Mouse (Mus musculus) lung, postnatal 0 days (tissue): ENCODE data around the gene Olfr721-ps1. TPM values are rescaled to one million over a fixed set of nuclear protein-coding genes. Genes with fewer than 3 reads are reported as not detected.

Experiments
- ATAC-seq: fragments of 200-750 bp; cut with Nextera tagmentation; 2 replicates; pipeline ENCODE4 v1.8.0; 2017; ENCODE audit warnings: moderate library complexity
- DNase-seq: peaks from one replicate; pipeline ENCODE4 v3.0.0-alpha.2; 2016; ENCODE audit warnings: low spot score
- H3K27ac ChIP-seq: fragments of 300-500 bp; sonication (generic); 2 replicates; pipeline ENCODE4 v1.5.1; 2014; ENCODE audit warnings: antibody characterized with exemption, mild to moderate bottlenecking, low read length, mixed read lengths
- H3K27me3 ChIP-seq: fragments of 300-500 bp; sonication (generic); replicated peaks from 2 replicates; pipeline ENCODE4 v1.6.1; 2014; ENCODE audit warnings: low read length, mixed read lengths; ENCODE audit not compliant: insufficient read depth
- H3K36me3 ChIP-seq: fragments of 300-500 bp; sonication (generic); 2 replicates; pipeline ENCODE4 v1.6.1; 2014; ENCODE audit warnings: low read length, mixed read lengths; ENCODE audit not compliant: insufficient read depth
- H3K4me1 ChIP-seq: fragments of 300-500 bp; sonication (generic); 2 replicates; pipeline ENCODE4 v1.6.1; 2014; ENCODE audit warnings: antibody characterized with exemption, low read depth, low read length, mixed read lengths; ENCODE audit not compliant: insufficient read depth
- H3K4me2 ChIP-seq: fragments of 300-500 bp; sonication (generic); replicated peaks from 2 replicates; pipeline ENCODE4 v1.6.1; 2014; ENCODE audit warnings: low read depth, mild to moderate bottlenecking, low read length, moderate library complexity, mixed read lengths
- H3K4me3 ChIP-seq: fragments of 300-500 bp; sonication (generic); 2 replicates; pipeline ENCODE4 v1.5.1; 2014; ENCODE audit warnings: low read depth, low read length
- H3K9ac ChIP-seq: fragments of 300-500 bp; sonication (generic); replicated peaks from 2 replicates; pipeline ENCODE4 v1.6.1; 2014; ENCODE audit warnings: low read depth, mild to moderate bottlenecking
- H3K9me3 ChIP-seq: fragments of 300-500 bp; sonication (generic); 2 replicates; pipeline ENCODE4 v1.6.1; 2016; ENCODE audit warnings: low read length, mixed read lengths
- CTCF ChIP-seq: IDR thresholded peaks from 2 replicates; pipeline ENCODE4 v1.5.1; 2016; ENCODE audit warnings: antibody characterized with exemption, mild to moderate bottlenecking
- EP300 ChIP-seq: IDR thresholded peaks from 2 replicates; pipeline ENCODE4 v1.6.1; 2016; ENCODE audit warnings: antibody characterized with exemption, mild to moderate bottlenecking, control low read depth
- WGBS: fragments of 180-500 bp; shearing (Covaris S2); extraction: QIAGEN DNeasy Blood & Tissue Kit; methylation state at CpG from one replicate; pipeline ENCODE4 v1.1.7; 2014; 5-methylcytosine and 5-hydroxymethylcytosine counted together
- polyA plus RNA-seq: library from polyadenylated mRNA; unstranded; fragments of >200 nt; fragmentation: Nextera tagmentation; extraction: Ambion mirVana; gene quantifications from 2 replicates; pipeline ENCODE4 v1.2.1, GENCODE M21; 2015

The Olfr721-ps1 gene
- not detected in 2 replicates for polyA plus RNA-seq

DNA sequence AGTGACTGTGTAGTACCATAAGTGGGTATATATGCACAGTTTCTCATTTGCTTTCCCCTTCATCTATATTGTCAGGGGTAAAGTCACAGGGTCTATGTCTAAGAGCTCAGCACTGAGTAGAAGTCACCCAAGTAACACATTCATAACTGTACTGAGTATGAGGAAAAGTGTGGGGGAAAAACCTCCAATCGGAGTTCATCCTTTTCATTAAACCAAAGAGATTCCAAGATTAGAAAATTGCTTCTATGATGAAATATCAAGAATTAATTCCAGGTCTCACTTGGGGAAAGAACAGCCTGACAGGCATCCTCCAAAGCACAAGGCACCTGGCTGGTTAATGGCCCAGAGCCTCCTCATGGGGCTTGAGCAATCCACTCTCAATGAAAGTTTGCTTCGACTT, at the start of gene Olfr721-ps1:
TSS of gene Olfr721-ps1 (plus strand) at position 301 of the 400 bp plus-strand sequence.
- H3K4me2 ChIP-seq, result no peak within 1 kb of the TSS
- H3K4me1 ChIP-seq, result no peaks in the 10 kb centered on the region
- no peak for ATAC-seq
- no peaks in the 10 kb centered on the region for H3K27me3 ChIP-seq
- H3K9me3 ChIP-seq, result no peaks in the 10 kb centered on the region
- 73% methylated on average over 2 of the region's 2 CpGs for WGBS
- H3K36me3 ChIP-seq, result no peaks in the 10 kb centered on the region
- no peak within 1 kb of the TSS for H3K27ac ChIP-seq
- no peak within 1 kb of the TSS for H3K4me3 ChIP-seq
- no peak for DNase-seq
- H3K9ac ChIP-seq, result no peak within 1 kb of the TSS
- TF ChIP-seq CTCF, result no peak
- TF ChIP-seq EP300, result no peak

DNA sequence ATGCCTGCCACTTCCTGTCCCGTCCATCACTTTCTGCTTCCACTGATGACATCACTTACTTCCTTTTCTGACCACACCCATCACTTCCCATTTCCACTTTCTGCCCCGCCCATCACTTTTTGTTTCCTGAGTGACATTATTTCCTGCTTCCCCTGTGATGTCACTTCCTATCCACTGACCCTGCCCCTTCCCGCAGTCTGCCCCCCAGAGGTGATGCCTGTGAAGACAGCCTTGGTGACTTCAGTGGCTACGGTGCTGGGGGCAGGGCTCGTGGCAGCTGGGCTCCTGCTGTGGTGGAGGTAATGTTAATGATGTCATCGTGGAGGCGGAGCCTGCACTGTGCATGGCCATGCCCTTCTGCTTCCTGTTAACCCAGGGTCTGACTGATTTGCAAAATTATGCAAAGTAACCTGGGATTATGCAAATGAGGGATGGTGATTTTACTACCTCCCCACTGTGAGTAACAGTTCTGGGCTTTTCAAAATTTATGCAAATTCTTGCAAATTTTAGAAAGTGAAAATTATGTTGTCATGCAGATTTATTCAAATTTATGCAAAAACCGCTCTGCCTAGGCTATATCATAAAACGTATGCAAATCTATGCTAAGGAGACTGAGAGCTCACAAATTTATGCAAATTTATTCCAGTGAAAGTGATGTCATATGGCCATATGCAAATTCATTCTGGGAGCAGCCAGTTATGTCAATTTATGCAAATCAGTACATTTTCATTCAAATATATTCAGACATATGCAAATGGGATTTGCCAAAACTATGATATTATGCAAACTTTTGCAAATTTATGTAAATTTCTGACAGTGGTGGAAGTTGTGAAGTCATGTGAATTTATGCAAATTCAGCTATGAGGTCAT, 49.1 kb upstream of the Olfr721-ps1 start:
- Histone ChIP-seq H3K4me1 (no peaks in the 10 kb centered on the region), H3K27ac (no peak overlapping the region), H3K27me3 (no peaks in the 10 kb centered on the region), H3K9me3 (peaks cover 40% of the 10 kb centered on the region), H3K9ac (no peak overlapping the region), H3K36me3 (no peaks in the 10 kb centered on the region), H3K4me3 (no peak overlapping the region), H3K4me2 (no peak overlapping the region)
- TF ChIP-seq CTCF, result no peak
- ATAC-seq (no peak), DNase-seq (no peak)
- WGBS, result 96% methylated on average over 9 of the region's 9 CpGs

DNA sequence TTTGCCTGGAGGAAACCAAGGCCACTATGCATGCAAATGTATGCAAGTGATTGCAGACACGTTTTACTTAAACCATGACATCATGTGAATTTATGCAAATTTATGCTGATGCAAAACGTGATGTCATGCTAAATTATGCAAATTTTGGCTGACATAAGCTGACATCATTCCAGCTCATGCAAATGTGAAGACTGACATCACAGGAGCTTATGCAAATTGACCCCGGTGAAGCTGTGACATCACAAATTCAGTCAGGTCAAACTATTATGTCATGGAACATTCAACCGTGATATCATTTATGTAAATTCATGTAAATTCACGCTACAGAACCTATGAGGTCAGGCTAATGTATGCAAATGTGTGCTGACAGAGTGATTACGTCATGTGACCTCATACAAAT, 48.5 kb upstream of the Olfr721-ps1 start:
- Histone ChIP-seq H3K27me3 (no peaks in the 10 kb centered on the region), H3K4me2 (no peak overlapping the region), H3K27ac (no peak overlapping the region), H3K36me3 (no peaks in the 10 kb centered on the region), H3K9ac (no peak overlapping the region), H3K4me3 (no peak overlapping the region), H3K4me1 (no peaks in the 10 kb centered on the region), H3K9me3 (peaks cover 34% of the 10 kb centered on the region)
- no peak for TF ChIP-seq EP300
- TF ChIP-seq CTCF, result no peak
- 84% methylated on average over 6 of the region's 6 CpGs for WGBS
- DNase-seq (no peak), ATAC-seq (no peak)

DNA sequence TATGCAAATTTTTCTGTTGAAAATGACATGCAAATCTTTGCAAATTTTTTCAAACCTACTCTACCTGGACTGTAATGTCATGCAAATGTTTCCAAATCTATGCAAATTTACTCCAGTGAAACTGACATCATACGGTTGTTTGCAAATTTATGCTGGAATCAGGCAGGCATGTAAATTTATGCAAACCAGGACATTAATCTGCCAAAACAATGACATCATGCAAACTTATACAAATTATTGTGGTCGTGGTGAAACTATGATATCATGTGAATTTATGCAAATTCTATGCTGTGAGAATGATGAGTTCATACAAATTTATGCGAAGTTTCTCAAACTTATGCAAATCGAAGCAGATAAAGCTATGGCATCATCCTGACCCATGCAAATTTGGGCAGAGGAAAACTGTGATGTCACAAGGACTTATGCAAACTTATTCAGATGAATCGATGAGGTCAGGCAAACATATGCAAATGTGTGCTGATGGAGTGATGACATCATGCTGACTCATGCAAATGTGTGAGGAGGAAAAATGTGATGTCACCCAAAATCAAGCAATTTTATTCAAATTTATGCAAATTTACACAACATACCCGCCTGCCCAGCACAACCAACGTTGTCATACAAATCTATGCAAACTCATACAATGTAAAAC, 47.9 kb upstream of the Olfr721-ps1 start:
- Histone ChIP-seq H3K27ac (no peak overlapping the region), H3K4me1 (no peaks in the 10 kb centered on the region), H3K36me3 (no peaks in the 10 kb centered on the region), H3K4me3 (no peak overlapping the region), H3K4me2 (no peak overlapping the region), H3K9me3 (peaks cover 32% of the 10 kb centered on the region), H3K27me3 (no peaks in the 10 kb centered on the region), H3K9ac (no peak overlapping the region)
- TF ChIP-seq EP300 (no peak), CTCF (no peak)
- WGBS, result 93% methylated on average over 7 of the region's 7 CpGs
- DNase-seq (peak; percentile 4), ATAC-seq (no peak)

- Histone ChIP-seq H3K27me3 (no peaks in the 10 kb centered on the region), H3K4me2 (no peak overlapping the region), H3K9ac (no peak overlapping the region), H3K36me3 (no peaks in the 10 kb centered on the region), H3K27ac (no peak overlapping the region), H3K4me1 (no peaks in the 10 kb centered on the region), H3K4me3 (no peak overlapping the region), H3K9me3 (peaks cover 30% of the 10 kb centered on the region)
- no peak for TF ChIP-seq CTCF
- no peak for TF ChIP-seq EP300
- WGBS, result 92% methylated on average over 8 of the region's 8 CpGs
- ATAC-seq (no peak), DNase-seq (no peak)
Observed at GRCm38 (mm10) chr14:14353740-14354510, 47.2 kb upstream of the Olfr721-ps1 start.
